Mouse (Mus musculus) thymus, adult 2 months (tissue): Measurements from ENCODE around the gene Efcab6.

Source experiments
- CTCF ChIP-seq: fragments of 200-500 bp; IDR thresholded peaks from 2 replicates; pipeline ENCODE4 v1.5.1; 2012; ENCODE audit warnings: mild to moderate bottlenecking, control low read depth, low read length, moderate library complexity, borderline replicate concordance; ENCODE audit not compliant: control insufficient read depth, poor library complexity, insufficient read depth; ENCODE audit errors: extremely low read depth
- POLR2A ChIP-seq: fragments of 200-500 bp; IDR thresholded peaks from 2 replicates; pipeline ENCODE4 v1.6.1; 2012; ENCODE audit warnings: mild to moderate bottlenecking, low read length, control low read depth, moderate library complexity; ENCODE audit not compliant: control insufficient read depth, poor library complexity, insufficient read depth; ENCODE audit errors: extremely low read depth

- no peak for TF ChIP-seq CTCF
- TF ChIP-seq POLR2A = no peak
Observed at GRCm38 (mm10) chr15:83934816-83935215, 130.4 kb downstream of the Efcab6 start.
